Mouse (Mus musculus) kidney, adult 18-20 months (tissue): ENCODE results near the gene Ppp2r5c.

Experiments
- DNase-seq: peaks from one replicate; pipeline ENCODE4 v3.0.0; 2021

The Ppp2r5c gene

DNA sequence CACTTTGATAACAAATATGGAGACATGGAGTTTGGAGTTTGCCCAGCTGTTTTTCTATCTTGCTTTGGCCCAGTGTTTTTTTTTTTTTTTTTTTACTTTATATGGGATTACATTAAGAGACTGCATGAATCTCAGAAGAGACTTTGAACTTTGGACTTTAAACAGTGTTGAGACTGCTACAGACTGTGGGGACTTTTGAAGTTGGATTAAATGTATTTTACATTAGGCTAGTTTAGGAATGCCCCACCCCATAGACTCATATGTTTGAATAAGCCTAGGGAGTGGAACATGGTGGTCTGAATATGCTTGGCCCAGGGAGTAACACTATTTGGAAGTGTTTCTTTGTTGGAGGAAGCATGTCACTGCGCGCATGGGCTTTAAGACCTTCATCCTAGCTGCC is 4.7 kb upstream of the Ppp2r5c start:
- DNase-seq: no peak

DNA sequence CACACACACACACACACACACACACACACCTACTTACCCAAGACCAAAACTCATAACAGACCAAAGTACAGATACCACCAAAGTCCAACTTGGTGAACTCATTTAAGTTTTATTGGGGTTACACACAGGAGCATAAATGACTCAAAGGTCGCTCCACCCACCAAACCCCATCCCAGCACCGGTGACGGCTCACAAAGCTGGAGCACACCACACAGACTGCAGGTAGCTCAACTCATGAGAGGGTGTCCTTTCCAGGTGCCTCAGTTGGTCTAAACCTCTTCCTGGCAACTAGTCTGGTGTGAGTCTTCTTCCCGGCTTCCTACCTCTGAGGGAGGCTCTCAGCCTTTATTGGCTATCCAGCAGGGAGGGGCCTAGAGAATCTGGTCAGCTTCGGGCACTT is 2.4 kb upstream of the Ppp2r5c start:
- DNase-seq: no peak

DNA sequence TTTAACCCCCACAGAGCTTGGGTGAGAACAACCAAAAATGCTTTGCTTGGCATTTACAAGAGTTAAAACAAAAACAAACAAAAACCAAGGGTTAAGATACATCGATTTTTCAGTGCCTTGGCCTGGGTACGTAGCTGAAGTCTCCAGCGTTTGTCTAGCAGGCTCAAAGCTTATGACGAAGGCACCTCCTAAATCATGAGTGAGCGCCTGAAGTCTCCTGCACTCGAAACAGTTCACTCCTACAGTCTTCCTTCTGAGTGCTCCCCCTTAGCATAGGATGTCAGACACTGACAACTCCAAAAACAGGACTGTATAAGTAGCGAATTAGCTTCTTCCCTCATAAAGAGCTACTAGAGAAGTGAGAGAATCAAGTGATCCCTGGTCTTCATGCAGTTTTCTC is 1.1 kb upstream of the Ppp2r5c start:
- no peak for DNase-seq

DNA sequence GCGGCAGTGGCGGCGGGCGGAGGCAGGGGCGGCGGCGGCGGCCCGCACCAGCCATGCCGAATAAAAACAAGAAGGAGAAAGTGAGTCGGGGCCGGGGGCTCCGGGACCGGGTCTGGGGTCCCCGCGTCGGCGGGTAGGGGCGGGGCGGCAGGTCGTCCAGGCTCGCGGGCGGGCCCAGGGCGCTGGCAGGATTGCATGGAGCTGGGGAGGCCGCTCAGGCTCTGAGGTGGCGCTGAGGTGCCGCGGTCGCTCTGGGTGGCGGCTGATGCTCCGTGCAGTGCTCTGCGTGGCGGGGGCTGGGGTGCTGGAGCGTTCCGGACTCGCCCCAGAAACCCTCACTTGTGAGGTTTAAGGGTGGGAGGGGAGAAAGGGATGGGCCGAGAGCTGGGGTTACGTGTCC is 386 bp downstream of the Ppp2r5c start:
- peak; percentile 57 for DNase-seq

DNA sequence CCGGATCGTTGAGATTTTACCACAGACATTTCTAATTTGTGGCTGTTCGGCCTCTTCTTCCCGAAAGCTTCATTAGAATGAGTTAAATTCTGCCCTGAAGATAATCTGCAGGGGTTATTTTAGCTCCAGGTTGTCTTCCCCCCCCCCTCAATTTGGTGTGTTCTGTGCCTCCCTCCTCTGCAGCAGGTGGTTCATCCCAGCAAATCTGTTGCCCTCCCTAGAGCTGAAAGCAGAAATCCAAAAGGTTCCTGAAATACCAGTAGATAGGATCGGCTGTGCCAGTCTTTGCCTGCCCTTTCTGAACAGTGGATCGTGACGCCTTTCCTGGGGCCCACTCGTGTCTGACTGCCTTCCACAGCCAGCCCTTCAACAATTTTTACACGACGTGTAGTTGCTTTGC is 1.8 kb downstream of the Ppp2r5c start:
- DNase-seq: no peak

DNA sequence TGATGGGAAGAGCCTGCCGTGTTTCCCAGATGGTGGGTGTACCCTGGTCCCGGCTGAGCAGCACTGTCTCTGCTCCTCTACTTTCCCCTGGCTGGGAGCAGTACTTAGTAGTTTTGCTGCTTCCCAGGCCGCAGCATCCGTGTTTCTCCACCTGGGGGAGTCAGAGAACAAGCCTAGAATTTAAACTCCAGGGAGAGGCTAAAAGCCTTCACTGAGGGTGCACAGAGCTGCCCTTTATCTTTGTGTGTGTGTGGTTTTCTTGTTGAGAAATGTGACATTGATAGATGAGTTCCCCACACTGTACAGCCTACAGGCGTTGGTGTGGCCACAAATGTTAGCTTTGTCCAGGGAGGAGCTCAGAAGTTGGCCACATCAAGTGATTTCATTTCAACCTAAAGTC is 7.3 kb downstream of the Ppp2r5c start:
- peak; percentile 77 for DNase-seq

DNA sequence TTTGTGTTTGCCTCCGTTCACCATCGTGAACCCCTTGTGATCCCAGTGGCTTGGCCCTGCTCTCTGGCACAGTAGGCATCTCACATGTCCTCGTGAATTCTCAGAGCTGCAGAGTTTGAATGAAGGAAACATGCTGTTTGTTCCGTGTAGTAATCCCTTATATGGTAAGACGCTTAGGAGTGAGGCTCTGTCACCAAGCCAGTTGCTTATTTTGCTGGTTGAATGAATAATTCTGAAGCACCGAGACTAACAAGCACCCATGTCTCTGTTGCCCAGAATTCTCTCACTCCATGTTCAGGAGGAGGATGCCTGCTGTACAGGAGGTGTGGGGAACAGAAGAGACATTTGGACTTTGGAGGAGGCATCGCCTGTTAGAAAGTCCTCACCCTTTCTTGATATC is 9.1 kb downstream of the Ppp2r5c start:
- DNase-seq: no peak

DNA sequence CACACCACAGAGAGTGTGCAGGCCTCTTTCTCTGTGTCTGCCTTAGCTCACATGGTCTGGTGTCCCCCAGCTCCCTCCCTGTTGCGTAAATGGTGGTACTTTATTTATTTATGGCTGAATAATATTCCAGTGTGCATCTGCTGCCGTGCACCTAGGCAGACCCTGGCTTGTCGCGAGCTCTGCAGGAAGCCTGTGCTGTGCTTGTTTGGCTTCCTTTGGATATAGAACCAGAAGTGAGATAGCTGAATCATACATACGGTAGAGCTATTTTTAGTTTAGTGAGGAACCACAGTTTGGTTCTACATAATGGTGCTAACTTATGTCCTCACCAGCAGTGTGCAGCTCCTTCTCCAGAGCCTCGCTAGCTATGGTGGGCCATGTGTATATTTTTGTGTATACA is 11.7 kb downstream of the Ppp2r5c start:
- DNase-seq: no peak

DNA sequence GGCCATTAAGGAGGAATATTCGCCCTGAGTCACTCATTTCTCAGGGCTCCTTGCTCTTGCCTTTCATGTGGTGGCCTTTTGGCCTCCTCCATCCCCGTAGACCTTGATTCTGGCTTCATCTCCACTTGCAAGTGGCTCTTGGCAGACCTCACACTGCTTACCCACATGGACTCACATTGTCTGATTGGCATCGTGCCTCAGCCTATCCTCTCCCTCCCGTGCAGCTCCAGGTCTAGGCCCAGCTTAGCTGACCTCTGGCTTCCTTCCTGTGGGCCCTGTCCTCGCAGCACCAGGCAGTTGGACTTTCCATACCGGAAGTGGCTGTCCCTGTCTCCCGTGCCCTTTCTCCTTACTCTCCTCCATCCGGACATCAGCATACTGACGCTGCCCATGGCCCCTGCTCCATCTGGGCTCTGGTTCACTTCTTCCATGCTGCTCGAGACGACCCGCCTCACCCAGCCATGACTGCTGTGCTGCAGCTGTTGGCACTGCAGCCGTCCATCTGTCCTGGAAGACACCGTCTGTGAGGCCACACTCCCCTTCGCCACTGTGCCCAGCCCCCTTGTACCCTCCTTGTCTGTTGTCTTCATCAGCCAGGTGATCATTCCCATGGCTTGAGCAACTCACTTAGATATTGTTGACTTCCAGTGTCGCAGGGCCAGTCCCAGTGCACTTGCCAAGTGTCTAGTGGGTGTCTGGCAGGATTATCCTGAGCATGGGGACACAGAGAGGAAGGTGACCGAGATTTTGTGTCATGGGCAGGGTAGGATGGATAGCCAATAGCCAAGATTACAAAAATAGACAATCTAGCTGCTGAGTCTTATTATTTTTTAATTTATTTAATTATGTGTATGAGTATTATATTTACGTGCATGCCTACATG is 13.7 kb downstream of the Ppp2r5c start:
- peak; percentile 66 for DNase-seq

DNA sequence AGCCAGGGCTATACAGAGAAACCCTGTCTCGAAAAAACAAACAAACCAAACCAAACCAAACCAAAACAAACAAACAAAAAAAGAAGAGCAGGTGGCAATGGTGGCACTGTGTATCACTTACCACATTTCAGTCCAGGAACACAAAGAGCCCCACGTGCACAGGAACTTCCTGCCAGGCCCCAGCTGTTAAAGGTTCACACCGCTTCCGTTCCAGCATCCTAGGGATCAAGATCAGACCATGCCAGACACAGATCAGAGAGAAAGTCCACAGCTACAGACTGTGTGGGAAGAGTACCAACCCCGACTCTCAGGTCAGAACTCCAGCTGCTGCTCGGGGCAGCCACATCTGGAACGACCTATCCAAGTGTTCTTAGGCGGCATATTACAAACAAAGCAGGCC is 16.8 kb downstream of the Ppp2r5c start:
- DNase-seq: no peak

DNA sequence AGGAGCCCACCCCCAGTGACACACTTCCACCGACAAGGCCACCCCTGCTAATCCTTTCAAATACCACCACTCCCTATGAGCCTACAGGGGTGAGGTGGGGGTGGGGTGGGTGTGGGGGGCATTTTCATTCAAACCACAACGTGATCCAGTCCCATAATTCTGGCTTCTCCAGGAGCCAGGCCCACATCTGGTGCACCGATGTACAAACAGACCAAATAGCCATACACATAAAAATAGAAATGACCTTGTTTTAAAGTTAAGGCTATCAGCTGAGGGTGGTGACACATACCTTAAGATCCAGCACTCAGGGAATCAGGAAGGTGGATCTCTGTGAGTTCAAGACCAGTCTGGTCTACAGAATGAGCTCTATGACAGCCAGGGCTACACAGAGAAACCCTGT is 24.5 kb downstream of the Ppp2r5c start:
- DNase-seq: no peak

DNA sequence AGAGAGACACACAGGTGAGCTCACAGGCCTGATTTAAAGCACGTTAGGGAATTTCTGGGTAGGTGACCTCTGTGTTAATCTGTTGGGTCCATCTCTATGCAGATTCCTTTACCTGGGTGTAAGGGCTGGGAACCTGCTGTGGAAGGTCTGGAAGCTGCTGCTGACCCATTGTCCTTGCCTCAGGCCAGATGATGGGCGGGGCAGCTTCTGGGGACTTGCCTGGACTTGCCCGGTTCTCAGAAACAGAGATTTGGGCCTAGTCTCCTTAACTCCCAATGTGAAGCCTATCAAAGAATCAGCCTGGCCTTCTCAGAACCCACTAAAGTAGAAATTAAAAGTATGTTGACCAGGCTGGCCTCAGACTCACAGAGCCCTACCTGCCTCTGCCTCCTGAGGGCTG is 25.3 kb downstream of the Ppp2r5c start:
- DNase-seq: no peak

DNA sequence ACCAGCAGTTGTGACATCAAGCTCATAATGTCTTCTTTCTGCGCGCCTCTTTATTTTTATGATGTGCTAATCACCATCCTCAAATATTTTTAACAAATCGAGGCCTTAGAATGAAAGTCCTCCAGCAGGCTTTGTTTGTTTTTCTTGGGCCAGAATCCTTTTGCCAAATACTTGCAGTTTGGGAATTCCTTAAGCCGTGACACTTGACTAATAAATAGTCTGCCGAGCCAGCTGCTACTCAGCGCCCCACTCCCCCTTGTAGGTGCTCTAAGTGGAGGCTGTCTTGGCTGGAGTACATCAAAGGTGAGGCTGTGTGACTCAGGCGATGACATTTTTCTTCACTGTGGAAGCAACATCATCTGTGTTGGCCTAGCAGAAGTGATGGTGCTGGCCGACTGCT is 27.6 kb downstream of the Ppp2r5c start:
- no peak for DNase-seq

DNA sequence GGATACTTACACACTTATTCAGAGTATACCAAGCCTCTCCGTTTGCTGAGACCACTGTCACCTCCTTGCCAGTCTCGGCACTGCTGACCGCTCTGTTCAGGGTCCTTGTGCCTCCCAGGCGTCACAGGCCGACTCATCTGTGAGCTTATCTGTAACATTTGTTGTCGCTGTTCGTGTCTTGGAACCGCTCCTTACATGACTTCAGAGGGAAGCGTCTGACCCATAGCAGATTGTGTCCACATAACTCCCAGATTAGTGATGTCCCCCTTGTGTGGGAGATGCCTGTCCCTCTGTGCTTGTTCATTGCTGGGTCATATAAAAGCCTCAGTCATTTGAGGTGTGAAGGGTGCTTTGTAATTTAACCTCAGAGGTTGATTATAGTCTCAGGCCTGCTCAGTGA is 29.6 kb downstream of the Ppp2r5c start:
- no peak for DNase-seq

DNA sequence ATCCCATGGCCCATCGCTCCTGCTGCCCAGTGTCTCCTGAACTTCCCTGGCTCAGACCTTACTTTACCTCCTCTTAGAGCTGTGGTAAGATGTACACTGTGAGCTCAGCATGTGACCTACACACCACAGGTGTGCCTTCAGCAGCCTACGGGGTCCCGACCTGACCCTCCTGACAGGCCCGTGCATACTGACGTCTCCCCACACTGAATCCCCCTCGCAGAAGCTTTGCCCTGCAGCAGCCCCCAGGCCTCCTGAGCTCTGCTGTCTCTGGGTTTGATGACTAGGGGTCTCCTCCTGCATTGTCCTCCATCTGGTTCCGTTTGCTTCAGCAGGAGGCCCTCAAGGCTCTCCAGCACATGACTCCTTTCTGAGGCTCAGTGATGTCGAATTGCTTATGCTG is 31.0 kb downstream of the Ppp2r5c start:
- DNase-seq: no peak

DNA sequence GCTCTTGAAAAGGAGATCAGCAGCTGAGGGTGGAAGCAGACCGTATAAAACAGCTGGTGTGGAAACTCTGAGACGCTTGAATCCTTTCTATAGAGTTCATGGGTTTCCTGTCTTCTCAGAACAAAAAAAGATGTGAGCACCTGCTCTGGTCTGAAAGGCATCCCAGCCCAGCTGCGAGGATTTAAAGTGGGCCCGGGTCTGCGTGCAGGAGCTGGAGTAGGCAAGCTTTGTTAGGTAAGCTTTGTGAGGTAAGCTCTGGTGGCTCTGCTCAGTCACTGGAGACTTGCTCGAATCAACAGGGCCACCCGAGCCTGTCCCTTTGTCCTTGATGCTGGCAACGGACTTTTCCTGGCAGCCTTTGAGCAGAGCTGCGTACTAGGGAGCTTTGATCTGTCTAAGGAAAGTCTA is 31.7 kb downstream of the Ppp2r5c start:
- no peak for DNase-seq

DNA sequence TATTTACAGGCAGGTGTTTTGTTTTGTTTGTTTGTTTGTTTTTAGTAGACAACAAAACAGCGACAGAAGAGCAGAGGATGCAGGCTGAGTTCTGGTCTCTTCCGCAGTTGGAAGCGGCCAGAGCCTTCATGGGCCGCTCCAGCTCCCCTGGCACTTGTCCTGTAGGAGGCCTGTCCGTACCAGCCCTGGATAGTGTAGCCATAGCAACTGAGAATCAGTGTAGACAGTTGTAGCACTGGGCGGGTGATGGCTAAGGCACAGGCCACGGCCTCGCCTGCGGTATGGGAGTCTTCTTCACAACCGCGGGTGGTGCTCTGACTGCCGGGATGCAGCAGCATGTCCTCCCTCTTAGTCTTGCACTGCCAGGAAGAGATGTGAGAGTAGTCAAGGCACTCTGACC is 32.3 kb downstream of the Ppp2r5c start:
- no peak for DNase-seq

DNA sequence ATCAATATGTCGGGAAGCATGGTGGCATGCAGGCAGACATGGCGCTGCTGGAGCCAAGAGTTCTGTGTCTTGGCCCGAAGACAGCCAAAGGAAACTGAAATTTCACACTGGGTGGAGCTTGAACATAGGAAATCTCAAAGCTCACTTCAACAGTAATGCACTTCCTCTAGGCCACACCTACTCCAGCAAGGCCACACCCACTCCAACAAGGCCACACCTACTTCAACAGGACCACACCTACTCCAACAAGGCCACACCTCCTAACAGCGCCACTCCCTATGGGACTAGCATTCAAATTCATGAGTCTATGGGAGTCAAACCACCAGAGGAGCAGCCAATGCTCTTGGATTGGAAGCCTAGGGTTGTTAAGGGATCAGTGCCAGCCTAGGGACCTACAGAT is 33.8 kb downstream of the Ppp2r5c start:
- no peak for DNase-seq

DNA sequence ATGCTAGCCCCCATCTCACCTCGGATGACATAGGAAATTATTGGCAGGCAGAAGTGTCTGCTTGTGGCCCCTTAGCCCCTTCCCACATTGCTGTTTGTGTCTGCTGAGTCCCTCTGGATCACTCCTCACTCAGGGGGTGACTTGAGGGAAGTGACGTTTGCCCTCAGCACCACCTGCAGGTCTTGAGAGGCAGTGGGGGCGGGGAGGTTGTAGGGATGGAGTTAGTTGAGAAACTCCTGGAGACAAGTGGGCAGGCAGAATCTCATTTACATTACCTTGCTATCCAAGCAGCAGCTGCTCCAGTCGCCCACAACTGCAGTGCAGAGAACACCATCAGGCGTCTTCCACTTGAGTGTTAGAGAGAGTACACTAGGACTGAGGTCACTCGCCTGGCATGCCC is 36.8 kb downstream of the Ppp2r5c start:
- DNase-seq: no peak

DNA sequence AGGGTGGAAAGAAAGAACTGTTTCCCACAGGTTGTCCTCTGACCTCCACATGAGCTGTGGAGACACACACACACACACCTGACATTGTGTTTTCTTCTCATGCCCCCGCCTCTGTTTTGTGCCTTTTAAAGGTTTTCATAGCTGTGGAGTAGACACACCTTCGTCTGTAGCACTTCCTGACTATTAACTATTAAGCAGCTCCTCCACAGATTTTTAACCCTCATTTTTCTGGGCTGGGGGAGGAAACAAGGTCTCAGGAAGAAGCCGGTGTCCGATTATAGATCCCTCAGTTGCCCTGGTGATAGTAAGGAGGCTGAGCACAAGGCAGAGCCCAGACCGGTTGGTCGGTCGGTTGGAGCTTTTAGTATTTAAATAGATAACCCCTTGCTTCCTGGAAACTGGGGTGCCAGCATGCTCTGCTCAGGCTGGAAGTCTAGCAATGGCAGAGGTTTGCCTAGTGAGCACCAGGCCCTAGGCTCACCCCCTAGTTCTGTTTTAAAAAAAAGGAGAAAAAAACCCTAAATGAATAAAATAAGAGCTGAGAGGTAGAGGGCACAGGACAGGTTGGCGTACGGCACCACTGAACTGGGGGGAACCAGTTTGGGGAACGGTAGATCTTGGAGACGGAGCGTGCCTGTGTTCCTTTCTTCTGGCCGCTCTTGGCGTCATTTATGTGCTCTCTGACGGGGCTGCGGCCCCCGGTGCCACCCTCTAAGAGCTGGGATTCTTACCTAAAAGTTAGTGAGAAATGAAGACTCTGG is 38.1 kb downstream of the Ppp2r5c start:
- no peak for DNase-seq

DNA sequence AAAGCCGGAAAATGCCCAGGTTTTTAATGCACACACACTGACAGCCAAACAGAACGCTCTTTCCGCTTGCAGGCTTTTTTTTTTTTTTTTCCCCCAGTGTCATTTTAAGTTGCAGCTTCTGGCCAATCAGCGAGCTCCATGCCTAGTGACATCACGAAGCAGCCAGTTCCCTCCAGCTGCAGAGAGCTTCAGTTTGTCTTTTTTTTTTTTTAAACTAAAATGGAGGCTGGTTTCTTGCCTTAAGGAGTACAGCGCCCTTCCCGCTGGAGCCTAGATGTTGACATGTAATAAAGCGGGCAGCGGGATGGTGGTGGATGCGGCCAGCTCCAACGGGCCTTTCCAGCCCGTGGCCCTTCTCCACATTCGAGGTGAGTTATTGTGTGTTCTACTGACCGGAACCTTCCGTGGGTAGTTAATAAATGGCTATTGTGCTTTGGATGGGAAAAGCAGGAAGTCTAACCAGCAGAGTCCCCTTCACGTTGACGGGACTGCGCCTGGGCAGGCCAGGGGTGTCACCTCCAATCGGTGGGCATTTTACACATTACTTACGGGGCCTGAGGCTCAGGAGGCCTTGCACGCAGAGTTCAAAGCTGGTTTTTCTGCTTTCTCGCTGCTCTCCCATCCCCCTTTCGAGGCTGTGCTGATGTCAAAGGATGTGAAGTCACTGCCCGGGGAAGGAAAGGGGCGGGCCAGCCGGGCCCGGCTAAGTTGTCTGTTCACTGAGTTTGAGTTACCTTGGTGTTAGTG is 38.8 kb downstream of the Ppp2r5c start:
- DNase-seq: peak; percentile 94

DNA sequence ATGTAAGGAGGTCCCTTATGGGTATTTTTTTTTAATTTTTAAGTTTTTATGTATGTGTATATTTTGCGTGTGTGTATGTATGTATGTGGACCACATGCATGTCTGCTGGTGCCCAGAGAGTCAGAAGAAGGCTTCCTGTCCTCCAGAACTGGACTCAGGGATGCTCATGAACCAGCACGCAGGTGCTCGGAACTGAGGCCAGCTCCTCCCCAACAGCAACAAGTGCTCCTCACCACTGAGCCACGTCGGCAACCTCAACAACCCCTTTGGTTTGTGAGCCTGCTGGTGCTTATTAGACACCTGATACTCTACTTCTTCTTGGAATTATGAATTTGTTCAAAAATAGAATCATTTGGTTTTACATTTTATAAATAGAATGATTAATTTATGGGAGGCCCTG is 39.9 kb downstream of the Ppp2r5c start:
- no peak for DNase-seq

DNA sequence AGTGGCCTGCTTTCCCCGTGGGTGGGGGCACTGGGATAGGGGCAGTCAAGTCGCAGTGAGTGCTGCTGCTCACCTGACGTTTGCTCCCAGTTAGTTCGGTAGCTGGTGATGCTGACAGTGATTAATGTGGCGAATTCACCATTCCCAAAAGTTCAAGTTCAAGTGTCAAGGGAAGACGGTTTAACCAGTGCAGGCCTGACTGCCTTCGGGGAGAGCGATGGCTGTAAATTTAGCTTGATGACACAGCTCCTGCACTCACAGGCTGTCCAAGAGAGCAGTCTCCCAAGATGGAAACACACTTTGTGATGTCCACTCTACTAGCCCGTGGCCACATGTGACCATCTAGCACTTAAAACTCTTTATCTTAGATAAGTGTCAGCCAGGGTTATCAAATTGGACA is 41.1 kb downstream of the Ppp2r5c start:
- no peak for DNase-seq
